Mouse (Mus musculus) granulocyte monocyte progenitor cell, adult 5-6 weeks (primary cell): ENCODE results near the gene Man1c1. TPM values are rescaled to one million over a fixed set of nuclear protein-coding genes. Genes with fewer than 3 reads are reported as not detected.

Source experiments
- ATAC-seq: replicated peaks from 2 replicates; pipeline ENCODE4 v1.8.0; 2016; ENCODE audit warnings: mild to moderate bottlenecking, moderate TSS enrichment, inconsistent platforms; ENCODE audit not compliant: poor library complexity, severe bottlenecking
- total RNA-seq, 2 experiments: library from RNA; stranded (forward) in 1 of 2; stranded (reverse) in 1 of 2; fragments of 200-712, 200-1000 nt in 1 of 2; fragments of >200 nt in 1 of 2; fragmentation: Nextera tagmentation in 1 of 2; gene quantifications; 2 replicates each; pipeline ENCODE4 v1.2.3; 2014 to 2017

Gene Man1c1
- total RNA-seq, 2 experiments from 2014 or later, result 5.1 to 9.5 TPM

DNA sequence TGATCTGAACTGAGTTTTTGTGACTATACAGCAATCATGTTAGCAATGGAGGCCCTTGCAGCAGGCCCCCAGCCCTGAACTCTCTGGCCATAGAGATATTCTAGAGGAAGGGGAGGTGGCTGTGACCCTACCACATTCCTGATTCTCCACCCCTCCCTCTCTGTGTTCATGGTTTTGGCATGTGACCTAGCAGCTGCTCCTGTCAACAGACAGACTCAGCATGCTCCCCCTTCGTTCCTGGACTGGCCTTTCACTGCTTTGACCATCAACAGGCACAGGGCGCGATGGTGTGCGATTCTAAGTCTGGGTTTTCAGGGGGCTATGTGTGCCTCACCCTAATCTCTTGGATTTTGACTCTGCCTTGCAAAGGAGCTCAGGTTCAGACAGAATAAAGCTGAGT lies 86.3 kb downstream of the Man1c1 start:
- no peak for ATAC-seq

DNA sequence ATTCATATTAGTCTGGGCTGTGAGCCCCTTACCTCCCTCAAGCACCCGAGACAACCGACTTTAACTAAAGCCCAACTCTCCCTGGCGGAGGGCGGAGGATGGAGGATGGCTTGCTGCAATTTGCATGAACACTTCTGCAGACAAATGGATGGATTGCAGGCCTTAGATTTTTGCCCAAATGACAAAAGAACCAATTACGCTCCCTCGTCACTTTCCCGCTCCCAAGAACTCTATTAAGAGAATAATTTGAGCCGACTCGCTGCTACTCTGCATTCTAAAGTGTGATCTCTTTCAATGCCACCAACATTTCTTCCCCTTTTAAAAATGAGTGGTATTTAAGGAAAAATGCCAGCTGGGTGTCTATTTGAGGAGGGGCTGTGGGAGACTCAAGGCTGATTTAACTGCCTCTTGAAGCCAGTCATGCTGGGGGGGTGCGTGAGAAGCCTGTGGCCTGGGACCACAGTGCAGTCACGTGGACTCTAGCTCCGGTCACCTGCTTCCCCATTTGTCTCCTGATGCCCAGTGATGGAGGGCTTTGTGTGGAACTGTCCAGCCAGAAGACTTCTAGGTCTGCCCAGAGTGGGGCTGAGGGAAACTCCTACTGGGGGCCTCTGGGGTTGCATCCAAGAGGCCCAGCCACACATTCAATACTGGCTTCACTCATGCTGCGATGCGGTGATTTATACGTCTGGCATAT lies 88.0 kb downstream of the Man1c1 start:
- ATAC-seq, result 0 out of 2 replicates have a peak, but pooled peaks have one; percentile 14

DNA sequence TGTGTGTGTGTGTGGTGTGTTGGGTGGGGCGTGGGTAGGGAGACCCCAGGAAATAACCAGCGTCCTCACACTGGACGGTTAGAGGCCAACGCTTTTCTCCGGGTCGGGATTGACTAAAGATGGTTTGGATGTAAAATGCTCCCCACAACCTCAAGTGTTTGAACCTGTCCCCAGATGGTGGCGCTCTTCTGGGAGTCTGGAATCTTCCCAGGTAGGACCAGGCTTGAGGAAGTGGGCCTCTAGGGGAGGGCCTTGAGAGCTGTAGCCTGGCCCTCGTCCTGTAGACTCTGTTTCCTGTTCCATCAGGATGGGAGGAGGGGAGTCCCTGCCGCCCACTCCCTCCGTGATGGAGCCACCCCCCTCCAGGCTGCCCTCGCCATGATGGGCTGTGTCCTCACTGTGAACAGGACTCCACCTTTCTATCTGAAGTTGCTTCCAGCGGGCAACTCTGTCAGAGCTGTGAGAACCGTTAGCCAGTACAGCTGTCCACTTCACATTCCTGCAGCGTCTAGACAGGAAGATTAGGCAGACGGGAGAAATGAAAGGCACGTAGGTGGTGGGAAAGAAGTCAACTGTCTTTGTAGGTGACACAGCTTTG lies 91.9 kb downstream of the Man1c1 start:
- ATAC-seq, result no peak

DNA sequence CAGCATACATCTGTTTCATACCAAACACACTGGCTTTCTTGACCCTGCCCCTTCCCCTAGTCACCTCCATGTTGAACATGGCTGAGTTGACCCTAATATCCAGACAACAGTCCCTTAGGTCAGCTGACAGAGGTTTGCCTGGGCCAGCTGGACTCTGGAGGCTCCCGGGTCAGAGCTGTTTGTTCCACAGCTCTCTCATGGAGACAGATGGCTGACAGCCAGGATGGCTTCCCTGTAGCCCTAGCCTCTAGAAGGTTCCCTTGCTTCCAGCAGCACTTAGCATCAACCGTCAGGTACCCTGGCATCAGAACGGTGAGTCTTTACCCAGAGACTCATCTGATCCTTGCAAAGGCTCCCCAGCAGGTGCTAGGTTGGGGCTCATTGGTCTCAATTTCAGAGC lies 93.5 kb downstream of the Man1c1 start:
- no peak for ATAC-seq

DNA sequence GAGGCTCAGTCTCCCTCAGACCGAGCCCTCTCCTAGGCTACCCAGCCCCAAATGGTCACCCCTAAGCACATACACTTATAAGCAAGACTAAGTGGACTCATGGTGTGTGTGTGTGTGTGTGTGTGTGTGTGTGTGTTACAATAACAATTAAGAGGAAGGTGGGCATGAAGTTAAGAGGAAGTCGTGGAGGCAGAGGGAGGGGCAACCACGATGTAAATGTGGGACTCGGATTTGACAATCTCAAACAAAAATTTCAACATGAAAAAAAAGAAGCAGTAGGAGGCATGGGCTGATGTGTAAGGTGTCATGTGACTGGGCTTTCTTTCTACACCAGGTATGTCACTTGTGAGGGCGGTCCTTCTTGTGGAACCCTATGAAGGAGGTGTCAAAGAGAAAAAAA lies 96.4 kb downstream of the Man1c1 start:
- peak; percentile 81 for ATAC-seq

DNA sequence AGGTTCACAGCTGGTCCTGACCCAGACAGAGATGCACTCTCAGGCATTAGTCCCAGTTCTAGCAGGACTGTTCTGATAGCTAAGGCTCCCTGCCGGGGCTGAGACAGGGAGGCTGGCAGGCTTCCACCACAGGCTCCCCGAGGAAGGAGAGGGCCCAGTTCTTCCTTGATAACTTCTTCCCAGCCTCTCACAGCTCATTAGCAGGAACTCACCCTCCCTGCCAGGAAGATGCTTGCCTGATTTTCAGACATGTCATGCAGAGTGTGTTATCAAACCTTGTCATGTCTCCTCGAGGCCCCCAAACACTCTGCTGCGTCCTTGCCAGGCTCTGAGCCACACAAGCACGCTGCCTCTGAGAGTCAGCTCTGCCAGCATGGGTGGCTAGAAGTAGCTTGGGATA lies 98.0 kb downstream of the Man1c1 start:
- ATAC-seq, result no peak

DNA sequence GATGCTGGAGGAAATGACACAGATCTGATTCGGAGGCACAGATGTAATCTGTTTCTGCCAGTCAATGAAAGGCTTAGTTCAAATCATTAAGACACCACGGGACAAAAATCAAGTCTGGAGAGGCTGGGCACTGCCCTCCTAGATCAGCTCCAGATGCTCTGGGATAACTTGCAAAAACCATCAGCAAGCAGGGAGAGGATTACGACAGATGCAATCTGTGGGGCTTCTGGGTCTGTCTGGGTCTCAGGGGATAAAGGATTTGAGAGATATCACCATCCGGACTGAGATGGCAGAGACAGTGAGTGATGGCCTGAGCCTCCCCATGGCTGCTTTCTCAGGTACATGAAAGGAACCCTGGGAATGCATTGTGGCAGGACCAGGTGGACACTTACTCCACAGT lies 99.6 kb downstream of the Man1c1 start:
- ATAC-seq, result no peak

DNA sequence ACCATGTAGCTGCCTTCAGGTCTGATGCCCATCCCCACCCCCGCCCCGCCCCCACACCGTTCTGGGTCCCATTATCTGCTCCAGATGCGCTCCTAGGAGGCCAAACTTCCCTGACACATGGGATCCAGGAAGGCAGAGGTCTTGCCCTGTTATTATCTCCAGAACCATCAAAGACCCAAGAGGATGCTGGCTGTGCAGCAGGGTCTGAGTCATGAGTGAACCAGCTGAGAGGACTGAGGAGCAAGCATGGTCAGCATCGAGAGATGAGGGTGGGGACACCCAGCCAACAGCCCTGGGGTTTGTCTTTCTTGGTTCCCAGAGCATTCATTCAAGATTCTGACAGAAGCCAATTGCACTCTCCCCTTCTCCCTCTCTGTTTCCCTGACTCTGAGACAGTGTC lies 100.5 kb downstream of the Man1c1 start:
- ATAC-seq, result no peak

DNA sequence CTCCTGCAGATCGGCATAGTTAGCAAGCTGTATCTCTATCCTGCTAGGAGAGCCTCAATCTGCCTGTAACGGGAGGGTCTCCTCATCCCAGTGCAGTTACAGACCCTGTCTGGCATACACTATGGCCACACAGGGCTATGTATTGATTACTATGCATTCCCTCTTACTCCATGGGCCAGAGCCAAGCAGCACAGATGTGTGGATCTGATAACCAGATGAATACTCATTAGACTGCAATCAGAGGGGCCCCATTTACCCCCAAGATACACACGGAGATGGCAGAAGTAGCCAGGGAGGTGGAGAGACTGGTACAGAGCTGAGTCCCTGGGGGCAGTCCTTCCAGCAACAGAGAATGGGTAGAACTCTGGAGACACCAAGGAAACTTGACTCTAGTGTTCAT lies 101.5 kb downstream of the Man1c1 start:
- ATAC-seq, result no peak

DNA sequence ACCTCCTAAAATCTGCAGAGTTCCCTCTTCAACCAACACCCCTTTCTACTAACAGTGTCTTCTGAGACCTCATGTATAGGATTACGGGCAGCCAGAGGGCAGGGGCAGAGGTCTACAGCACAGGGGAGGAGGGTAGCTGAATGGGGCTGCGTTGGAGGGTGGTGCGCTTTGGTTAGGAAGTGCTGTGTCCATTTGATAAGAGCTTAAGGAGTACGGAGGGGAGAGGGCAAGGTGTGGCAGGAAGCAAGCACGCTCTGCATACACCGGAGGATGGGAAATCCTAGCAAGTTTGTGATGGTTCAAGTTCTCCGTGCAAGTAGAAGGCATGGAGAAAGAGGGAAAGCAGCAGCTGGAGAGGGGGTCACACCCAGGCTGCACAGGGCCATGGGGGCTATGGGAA lies 102.1 kb downstream of the Man1c1 start:
- 0 out of 2 replicates have a peak, but pooled peaks have one; percentile 16 for ATAC-seq

DNA sequence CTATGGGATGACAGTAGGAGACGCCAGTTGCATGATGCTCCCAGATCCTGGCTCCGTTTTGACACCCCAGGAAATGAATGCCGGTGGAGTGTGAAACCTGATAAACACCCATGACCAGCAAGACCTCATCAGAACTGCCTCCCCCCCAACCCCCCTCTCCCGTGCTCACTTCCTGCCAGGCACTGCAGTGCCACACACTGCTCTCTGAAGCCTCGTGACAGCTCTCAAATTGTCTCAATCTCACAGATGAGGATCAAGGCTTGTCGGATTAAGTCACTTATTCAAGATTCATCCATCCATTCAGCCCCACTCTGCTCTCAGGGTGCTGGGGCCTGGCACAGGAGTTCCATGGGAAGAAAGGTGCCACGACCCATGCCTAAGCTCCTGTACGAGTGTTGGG lies 102.7 kb downstream of the Man1c1 start:
- peak; percentile 67 for ATAC-seq

DNA sequence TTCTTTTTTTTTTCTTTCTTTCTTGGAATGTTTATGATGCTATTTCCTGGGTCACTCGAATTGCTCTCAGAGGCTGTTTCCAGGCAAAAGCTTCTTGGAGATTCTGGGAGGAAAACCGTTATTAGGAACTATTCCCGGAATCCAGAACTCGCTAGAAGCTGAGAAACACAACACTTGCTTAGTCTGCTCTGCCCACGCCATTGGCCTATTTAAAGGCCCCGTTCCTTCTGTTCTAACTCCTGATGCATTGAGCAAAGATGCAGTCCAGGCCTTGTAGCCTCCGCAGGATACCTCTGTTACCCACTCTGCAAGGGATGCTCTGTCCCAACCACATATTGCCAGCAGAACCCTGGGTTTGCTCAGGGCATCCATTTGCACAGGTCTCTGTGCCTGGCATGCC lies 103.3 kb downstream of the Man1c1 start:
- no peak for ATAC-seq

DNA sequence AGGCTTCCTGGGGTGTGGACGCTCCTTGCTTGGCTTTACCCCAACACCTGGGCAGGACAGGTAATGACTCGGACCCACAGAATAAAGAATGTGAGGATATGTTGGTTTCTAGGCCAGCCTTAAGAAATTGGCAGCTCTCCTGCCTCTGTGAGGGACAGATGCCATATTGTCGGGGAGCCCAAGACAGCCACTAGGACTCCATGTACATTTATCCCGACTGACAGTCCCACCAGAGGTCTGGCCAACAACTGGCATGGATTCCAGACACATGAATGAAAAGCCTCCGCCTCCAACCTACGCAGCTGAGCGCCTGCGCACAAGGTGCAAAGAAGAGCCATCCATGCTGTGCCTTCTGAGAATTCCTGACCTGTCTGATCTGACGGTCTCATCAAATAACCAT lies 104.0 kb downstream of the Man1c1 start:
- no peak for ATAC-seq

DNA sequence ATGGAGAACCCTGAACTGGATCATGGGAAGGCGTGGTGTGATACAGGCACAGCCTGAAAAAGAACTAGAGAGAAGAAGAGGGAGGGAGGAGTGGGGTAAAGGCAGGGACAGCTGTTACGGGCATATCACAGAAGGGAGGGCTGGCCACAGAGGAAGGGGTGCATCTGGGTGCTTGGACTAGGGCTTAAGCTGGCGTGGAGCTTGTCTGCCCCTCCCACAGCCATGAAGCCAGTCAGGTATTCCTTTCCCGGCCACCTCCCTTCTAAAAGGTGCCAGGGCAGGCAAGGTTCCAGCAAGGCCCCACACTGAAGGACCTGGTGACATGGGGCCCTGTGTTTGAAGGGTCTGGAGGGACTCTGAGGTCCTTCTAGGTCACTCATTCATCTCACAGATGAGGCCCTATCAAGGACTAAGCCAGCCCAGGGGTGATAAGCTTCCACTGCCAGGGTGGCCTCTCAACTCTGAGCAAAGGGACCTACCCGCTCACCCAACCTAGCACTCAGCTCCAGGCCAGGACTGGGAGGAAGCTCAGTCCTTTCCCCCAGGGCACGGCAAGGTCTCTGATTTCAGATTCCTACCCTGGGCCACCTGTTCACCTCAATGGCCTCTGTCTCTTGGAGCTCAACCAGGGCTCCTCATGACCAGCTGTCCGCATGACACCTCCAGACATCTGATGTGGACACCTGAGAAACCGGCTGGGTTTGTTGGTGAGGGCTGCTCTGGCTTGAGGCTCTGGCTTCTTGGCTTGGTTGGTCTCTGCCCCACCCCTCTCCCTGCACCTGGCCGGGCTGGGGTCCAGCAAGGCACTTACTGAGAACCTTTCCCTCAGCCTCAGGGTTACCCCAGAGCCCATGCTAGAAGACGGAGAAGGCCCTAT lies 107.0 kb downstream of the Man1c1 start:
- ATAC-seq, result no peak

DNA sequence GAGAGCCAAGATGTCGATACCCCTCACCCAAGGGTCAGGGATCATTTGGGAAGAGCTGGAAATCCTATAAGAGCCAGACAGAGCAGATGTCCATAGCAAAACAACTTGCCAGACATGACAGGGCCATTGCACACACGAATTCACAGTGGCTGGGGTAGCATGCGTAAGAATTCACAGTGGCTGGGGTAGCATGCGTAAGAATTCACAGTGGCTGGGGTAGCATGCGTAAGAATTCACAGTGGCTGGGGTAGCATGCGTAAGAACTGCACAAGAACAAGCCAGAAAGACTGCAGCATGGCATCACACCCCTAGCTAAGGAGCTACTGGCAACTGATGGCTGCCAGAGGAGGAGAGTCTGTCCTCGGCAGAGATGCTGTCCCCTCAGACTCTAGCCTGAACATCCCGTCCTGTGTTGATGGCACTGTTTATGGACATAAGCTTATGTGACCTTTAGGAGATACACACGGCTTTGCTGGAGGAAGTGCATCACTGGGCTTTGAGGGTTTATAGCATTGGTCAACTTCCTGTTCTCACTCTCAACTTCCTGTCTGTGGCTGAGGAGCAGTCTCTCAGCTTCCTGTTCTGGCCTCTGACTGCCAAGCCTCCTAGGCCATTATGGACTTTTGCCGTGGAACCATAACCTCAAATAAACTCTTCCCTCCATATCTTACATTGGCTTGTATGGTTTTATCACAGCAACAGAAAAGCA lies 109.2 kb downstream of the Man1c1 start:
- ATAC-seq, result peak; percentile 86

DNA sequence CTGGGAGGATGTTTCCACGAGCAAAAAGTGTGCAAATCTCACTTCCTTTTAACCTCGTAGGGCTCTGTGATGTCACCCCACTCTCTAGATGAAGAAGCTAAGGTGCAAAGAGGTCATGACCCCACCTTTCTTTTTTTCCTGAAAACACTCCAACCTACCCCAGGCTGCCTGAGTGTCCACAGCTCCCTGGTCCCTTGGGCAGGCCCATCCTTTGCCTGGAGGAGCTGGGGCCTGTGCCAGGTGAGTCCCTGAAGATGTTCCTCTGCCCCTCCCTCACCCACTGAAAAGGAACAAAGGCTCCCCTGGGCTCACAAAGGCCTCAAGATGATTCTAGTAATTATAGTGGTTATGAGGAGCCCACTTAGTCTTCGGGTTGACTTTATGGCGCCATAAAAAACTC lies 111.6 kb downstream of the Man1c1 start:
- ATAC-seq, result no peak

DNA sequence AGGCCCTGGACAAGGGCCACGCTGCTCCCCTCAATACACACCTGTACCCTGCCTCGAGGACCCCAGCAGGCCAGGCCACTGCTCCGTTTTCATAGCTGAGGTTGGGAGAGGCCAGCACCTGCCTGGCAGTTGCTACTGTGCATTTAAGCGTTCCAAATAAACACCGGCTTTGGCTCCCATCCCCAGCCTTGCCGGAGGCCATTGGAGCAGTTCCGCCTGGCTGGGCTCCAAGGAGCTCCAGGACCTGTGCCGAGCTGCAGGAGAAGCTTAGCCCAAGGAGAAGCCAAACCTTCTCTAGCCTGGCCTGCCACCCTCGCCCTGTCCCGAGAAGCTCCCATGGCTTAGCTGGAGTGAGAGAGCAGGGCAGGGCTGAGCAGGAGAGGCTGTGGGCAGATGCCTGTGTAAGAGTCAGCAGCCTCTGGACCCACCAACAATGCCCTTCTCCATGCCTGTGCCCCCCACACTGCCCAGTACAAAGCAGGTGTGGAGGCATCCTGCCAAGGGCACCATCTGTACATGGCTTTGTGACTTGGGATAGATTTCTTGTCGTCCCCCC lies 112.5 kb downstream of the Man1c1 start:
- no peak for ATAC-seq

DNA sequence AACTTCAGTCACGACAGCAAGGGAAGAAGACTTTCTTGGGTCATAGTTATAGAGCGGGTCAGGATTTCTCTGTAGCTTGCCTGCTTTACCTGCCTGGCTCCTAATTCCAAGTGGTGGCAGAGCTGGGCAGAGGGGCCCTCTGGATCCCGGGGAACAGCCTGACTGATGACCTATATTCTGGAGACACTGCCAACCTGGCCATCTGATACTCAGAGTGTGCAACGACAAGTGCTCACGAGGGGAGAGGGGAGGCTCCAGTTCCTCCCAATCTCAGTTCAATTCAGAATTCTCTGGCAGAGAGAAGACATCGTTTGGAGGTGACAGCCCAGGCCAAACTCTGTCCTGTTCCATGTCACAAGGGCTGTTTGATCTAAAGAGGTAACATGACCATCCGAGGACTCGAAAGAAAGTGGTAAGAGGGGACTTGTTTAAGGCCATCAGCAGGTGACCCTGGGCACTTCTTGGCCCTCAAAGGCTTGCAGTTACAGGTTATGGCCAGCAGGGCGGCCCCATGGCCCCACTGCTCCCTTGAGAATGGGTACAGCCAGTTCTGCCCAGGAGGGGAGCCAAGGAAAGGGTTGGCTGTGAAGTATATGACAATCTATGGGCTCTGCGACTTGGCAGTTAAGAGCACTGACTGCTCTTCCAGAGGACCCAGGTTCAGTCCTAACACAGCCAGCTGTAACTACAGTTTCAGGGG lies 113.7 kb downstream of the Man1c1 start:
- no peak for ATAC-seq

DNA sequence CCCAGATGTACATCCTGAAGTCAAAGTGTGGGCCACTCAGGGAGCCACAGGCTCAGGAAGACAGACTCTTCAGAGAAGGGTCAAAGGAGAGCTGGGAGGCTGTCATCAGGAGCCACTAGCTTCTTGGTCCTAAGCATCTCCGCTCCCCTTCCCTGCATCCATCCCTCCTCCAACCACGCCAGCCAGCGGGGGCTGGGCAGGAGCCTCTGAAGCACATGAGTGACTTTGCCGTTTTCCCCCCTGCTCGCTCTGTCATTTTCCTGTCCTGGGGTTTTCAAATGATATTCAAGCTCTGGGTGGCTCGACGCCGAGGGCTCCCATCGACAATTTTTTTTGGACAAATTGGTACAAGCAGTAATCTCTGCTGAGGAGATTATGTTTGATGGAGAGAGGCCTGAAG lies 114.3 kb downstream of the Man1c1 start:
- no peak for ATAC-seq

DNA sequence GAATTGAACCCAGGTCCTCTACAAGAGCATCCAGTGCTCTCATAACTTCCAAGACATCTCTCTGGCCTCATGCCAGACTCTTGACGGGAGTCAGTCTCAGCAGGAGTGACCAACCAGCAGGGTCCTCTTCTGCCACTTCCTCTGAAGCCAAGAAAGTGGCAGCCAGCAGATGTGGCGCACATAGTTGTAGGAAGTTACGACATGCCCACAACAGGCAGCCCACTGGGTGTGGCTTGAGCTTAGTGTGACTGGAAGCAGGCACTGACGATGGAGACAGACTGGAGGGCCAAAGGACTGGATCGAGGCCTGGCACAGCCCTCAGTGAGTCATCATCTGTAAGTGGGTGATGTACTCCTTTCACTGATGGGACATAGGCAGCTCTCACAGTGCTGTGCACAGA lies 115.1 kb downstream of the Man1c1 start:
- ATAC-seq, result peak; percentile 92
